Mouse (Mus musculus) spleen, adult 2 months (tissue): ENCODE data around the gene Smad1. TPM values are rescaled to one million over a fixed set of nuclear protein-coding genes. Genes with fewer than 3 reads are reported as not detected.

Experiments
- DNase-seq, 2 experiments: peaks; one replicate each; pipeline versions ENCODE4 v3.0.0 to v3.0.0-alpha.2; 2012 to 2021; ENCODE audit warnings: low spot score in 2 of 2, low read depth in 1 of 2
- H3K27ac ChIP-seq: fragments of 200-500 bp; 2 replicates; pipeline ENCODE4 v1.5.1; 2012; ENCODE audit warnings: low read length, inconsistent platforms; ENCODE audit not compliant: insufficient read depth
- H3K27me3 ChIP-seq: fragments of 200-500 bp; 2 replicates; pipeline ENCODE4 v1.6.1; 2012; ENCODE audit warnings: mild to moderate bottlenecking, moderate library complexity, low read length, inconsistent platforms; ENCODE audit not compliant: control insufficient read depth, insufficient read depth
- H3K36me3 ChIP-seq: fragments of 200-500 bp; 2 replicates; pipeline ENCODE4 v1.6.1; 2012; ENCODE audit warnings: mild to moderate bottlenecking, low read length, inconsistent platforms; ENCODE audit not compliant: control insufficient read depth, insufficient read depth
- H3K4me1 ChIP-seq: fragments of 200-500 bp; 2 replicates; pipeline ENCODE4 v1.6.1; 2011; ENCODE audit warnings: inconsistent platforms; ENCODE audit not compliant: control insufficient read depth, insufficient read depth, insufficient read length
- H3K4me3 ChIP-seq: fragments of 200-500 bp; 2 replicates; pipeline ENCODE4 v1.5.1; 2011; ENCODE audit warnings: mild to moderate bottlenecking, inconsistent platforms; ENCODE audit not compliant: insufficient read depth, insufficient read length; ENCODE audit errors: extremely low read depth
- CTCF ChIP-seq: fragments of 200-500 bp; IDR thresholded peaks from 2 replicates; pipeline ENCODE4 v1.5.1; 2011; ENCODE audit warnings: mild to moderate bottlenecking, inconsistent platforms; ENCODE audit not compliant: insufficient read depth, insufficient read length, insufficient replicate concordance; ENCODE audit errors: extremely low read depth
- POLR2A ChIP-seq: fragments of 200-500 bp; IDR thresholded peaks from 2 replicates; pipeline ENCODE4 v1.6.1; 2011; ENCODE audit warnings: low read depth, low read length, inconsistent platforms
- WGBS: fragments of 180-500 bp; shearing (Covaris S2); methylation state at CpG from one replicate; pipeline ENCODE4 v1.1.7; 2018; 5-methylcytosine and 5-hydroxymethylcytosine counted together
- polyA plus RNA-seq: library from polyadenylated mRNA; depleted of rRNA; stranded (reverse); fragments of >200 nt; gene quantifications from 2 replicates; pipeline ENCODE4 v1.2.3, GENCODE M21; 2012

The Smad1 gene
- polyA plus RNA-seq, 1 experiment: 16.7 TPM

DNA sequence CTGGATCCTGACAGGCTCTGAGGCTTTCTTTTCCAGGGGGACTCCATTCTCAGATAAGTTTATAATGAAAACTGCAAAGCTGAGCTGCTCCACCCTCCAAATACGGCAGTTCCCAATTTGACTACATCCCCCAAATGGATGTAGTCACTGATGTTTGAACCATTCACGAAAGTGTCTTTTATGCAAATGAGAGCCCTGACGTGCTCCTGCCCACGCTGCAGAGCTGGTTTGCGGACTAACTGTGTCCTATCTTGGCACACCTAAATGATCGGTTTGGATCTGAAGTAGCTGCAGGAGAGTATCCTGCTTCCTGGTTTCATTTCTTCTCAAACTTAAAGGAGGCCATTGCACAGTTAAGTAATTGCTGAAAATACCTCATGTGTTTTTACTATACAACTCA is 6.7 kb downstream of the Smad1 start:
- no peaks in the 10 kb centered on the region for H3K27me3 ChIP-seq
- no peak overlapping the region for H3K4me3 ChIP-seq
- no peaks in the 10 kb centered on the region; the same call in 1 of the 2 replicates for H3K4me1 ChIP-seq
- no peaks in the 10 kb centered on the region for H3K36me3 ChIP-seq
- TF ChIP-seq CTCF (no peak), POLR2A (no peak)
- 52% methylated on average over 6 of the region's 6 CpGs for WGBS
- H3K27ac ChIP-seq: no peak overlapping the region
- no peak for DNase-seq

DNA sequence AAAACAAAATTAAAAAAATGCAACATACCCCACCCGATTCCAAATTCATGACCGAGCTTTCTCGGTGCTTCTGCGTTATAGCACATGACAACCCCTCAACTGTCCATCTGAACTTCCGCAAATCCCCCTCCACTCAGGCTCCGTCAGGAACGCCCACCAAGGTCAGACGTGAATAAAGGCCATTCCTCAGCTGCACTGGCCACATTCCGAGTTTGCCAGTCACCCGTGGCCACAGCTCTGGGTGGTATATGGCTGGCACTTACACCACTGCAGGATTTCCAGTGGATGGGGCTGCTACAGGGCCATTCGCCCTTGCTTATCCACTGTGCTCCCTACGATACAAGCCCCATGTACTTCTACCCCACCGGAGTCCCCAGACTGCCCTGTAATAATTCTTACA is 7.9 kb downstream of the Smad1 start:
- whole genome bisulfite sequencing: 90% methylated on average over 13 of the region's 13 CpGs
- no peak overlapping the region for H3K27ac ChIP-seq
- DNase-seq: no peak
- no peak for TF ChIP-seq POLR2A
- no peak for TF ChIP-seq CTCF
- no peaks in the 10 kb centered on the region; the same call in 1 of the 2 replicates for H3K4me1 ChIP-seq
- H3K36me3 ChIP-seq: no peaks in the 10 kb centered on the region
- no peak overlapping the region for H3K4me3 ChIP-seq
- H3K27me3 ChIP-seq: no peaks in the 10 kb centered on the region

DNA sequence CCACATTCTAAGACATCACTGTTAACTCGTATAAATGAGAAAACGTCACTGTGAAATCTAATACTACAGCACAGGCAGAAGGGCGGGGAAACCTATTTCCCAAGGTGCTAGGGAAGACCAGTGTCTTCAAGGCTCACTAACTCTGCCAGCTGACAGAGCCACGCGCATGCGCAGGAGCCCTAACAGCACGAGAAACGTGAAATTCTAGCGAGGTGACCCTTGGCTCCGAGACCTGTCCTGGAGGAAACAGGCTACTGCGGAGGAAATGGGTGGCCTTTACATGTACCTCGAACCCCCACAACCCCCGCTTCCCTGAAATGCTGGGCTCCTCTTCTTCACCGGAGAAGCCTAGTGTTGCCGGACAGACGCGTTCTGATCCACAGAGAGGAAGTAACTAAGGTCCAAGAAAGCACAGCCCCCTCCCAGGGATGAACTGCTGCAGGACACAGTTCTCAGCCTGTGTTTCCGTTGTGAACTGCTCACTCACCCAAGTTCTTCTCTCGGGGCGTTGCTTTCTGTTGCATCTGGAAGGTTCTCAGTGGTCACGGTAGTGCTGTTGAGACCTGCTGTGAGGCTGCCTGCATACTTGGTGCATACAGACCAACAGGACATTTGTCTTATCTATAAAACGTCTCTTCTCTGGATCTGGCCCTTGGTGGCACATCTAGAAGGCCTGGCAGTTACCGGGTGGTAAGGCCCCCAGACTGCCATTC is 10.1 kb downstream of the Smad1 start:
- Histone ChIP-seq H3K27ac (no peak overlapping the region), H3K36me3 (no peaks in the 10 kb centered on the region), H3K4me1 (no peaks in the 10 kb centered on the region; the same call in 1 of the 2 replicates), H3K27me3 (no peaks in the 10 kb centered on the region), H3K4me3 (no peak overlapping the region)
- no peak for DNase-seq
- 87% methylated on average over 23 of the region's 23 CpGs for WGBS
- TF ChIP-seq CTCF: no peak

DNA sequence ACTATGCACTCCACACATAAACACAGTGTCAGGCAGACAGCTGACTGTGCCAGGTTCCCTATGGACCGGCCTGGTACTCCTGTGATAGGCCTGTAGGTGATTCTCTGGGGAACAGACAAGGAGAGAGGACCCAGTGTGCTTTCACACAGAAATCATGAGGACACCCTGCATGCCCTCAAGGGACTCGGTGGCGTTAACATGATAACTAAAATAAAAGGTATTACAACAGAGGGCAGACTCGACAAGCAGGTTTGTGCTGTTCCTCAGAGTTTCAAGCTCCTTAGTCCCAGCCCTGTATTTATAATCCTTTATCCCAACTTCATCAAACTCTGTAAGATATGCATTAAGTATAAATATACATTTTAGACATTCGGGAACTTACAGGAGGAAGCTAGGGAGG is 12.5 kb downstream of the Smad1 start:
- Histone ChIP-seq H3K27me3 (no peaks in the 10 kb centered on the region), H3K27ac (no peak overlapping the region), H3K4me1 (peaks cover 3% of the 10 kb centered on the region; the same call in 1 of the 2 replicates), H3K36me3 (no peaks in the 10 kb centered on the region), H3K4me3 (no peak overlapping the region)
- TF ChIP-seq CTCF (no peak), POLR2A (no peak)
- no peak for DNase-seq
- 93% methylated on average over 5 of the region's 5 CpGs for WGBS

DNA sequence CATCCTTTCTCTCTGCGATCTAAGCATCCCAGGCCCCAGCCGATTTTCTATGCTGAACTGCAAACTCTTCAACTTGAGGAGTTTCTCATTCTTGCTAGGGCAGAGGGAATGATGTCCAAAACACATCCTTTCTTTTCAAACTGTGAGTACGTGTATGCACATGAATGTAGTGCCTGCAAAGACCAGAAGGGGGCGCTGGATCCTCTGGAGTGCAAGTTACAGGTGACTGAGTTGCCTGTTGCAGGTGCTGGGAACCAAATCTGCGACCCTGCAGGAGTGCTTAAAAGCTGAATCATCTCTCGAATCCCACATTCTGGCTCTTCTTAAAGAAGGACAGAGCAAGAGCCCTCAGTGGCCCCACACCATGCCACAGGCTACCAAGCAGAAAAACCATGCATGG is 13.0 kb downstream of the Smad1 start:
- Histone ChIP-seq H3K4me3 (no peak overlapping the region), H3K4me1 (peaks cover 3% of the 10 kb centered on the region; the same call in 1 of the 2 replicates), H3K36me3 (no peaks in the 10 kb centered on the region), H3K27me3 (no peaks in the 10 kb centered on the region), H3K27ac (no peak overlapping the region)
- TF ChIP-seq CTCF: no peak
- TF ChIP-seq POLR2A: no peak
- WGBS: 87% methylated on average over 6 of the region's 6 CpGs
- DNase-seq: no peak

DNA sequence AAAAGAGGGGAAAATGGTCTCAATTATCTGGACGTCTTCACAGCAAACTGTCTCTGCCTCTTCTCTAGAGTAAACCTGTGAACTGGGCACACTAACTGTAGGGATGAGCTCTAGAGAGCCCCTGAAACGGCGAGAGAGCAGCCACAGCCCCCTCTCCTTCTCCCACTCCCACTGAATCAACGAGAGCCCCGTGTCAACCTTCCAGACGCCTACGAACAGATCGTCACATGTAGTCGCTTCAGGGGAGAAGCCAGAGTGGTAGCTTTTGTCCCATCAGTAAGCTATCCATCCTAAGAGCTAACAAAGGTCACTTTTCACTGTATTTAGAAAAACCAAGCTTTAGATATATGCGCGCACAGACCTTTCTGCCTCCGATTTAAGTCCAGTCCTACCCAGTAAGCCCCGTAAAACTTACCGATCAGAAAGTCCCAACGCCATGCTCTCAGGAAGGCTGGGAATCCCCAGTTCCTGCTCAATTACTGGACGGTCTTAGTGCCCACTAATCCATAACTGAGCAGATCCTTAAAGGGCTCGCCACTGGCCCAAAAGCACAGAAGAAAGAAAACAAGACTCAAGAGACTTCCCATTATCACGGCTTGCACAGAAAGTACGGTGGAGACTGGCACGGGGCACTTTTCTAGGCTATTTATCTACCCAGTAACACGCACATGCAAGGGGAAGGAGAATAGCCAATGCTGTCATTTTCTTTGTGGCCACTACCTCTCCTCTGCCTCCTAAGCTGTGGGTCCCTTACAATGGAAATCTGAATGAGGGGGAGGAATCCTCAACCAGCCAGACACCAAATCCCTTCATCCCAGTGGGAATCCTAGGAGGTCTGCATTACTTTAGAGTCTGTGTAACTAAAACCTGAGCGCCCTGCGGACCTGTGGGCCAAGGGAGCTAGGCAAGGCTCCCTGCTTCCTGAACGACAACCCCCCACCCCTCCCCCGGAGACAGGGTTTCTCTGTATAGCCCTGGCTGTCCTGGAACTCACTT is 14.7 kb downstream of the Smad1 start:
- H3K27ac ChIP-seq: no peak overlapping the region
- no peaks in the 10 kb centered on the region for H3K27me3 ChIP-seq
- no peak for DNase-seq
- no peaks in the 10 kb centered on the region for H3K36me3 ChIP-seq
- WGBS: 63% methylated on average over 25 of the region's 25 CpGs
- peaks cover 3% of the 10 kb centered on the region; the same call in 1 of the 2 replicates for H3K4me1 ChIP-seq
- TF ChIP-seq POLR2A (no peak), CTCF (no peak)
- H3K4me3 ChIP-seq: no peak overlapping the region
